Mouse (Mus musculus) CH12.LX (cell line): Measurements from ENCODE around the gene Snx9. TPM values are rescaled to one million over a fixed set of nuclear protein-coding genes. Genes with fewer than 3 reads are reported as not detected.

Source experiments
- DNase-seq: peaks from one replicate; pipeline ENCODE4 v3.0.0-alpha.2; 2013; ENCODE audit errors: extremely low read depth
- H3K27ac ChIP-seq: 2 replicates; pipeline ENCODE4 v1.5.1; 2012; ENCODE audit warnings: low read depth, mild to moderate bottlenecking, control low read depth, moderate library complexity; ENCODE audit not compliant: insufficient read depth
- H3K27me3 ChIP-seq: replicated peaks from 2 replicates; pipeline ENCODE3; 2012; ENCODE audit warnings: inconsistent platforms
- H3K36me3 ChIP-seq, 2 experiments: replicated peaks in 1 of 2; 2 replicates each; pipeline versions ENCODE3 to v1.6.1; 2012; ENCODE audit warnings: inconsistent platforms in 1 of 2, low read length in 1 of 2, mild to moderate bottlenecking in 1 of 2, mixed read lengths in 1 of 2, moderate library complexity in 1 of 2; ENCODE audit not compliant: control insufficient read depth in 1 of 2, insufficient read depth in 1 of 2
- H3K4me1 ChIP-seq, 2 experiments: 2 replicates each; pipeline ENCODE4 v1.6.1; 2012; ENCODE audit warnings: inconsistent platforms in 1 of 2, moderate library complexity in 1 of 2; ENCODE audit not compliant: insufficient read depth in 2 of 2, control insufficient read depth in 1 of 2
- H3K4me2 ChIP-seq: 2 replicates; pipeline ENCODE4 v1.6.1; 2012; ENCODE audit warnings: low read depth, mild to moderate bottlenecking, control low read depth; ENCODE audit not compliant: poor library complexity, insufficient read depth, severe bottlenecking
- H3K4me3 ChIP-seq, 3 experiments: fragments of 150-350 bp in 1 of 3; sonication (generic) in 1 of 3; replicated peaks in 1 of 3; 2 replicates each; pipeline versions ENCODE3 to v1.5.1; 2011 to 2012; ENCODE audit warnings: low read depth in 2 of 3, low read length in 2 of 3, mild to moderate bottlenecking in 2 of 3, moderate library complexity in 2 of 3, control low read depth in 1 of 3, improper control_type of control experiment in 1 of 3, inconsistent platforms in 1 of 3, mixed read lengths in 1 of 3; ENCODE audit not compliant: poor library complexity in 1 of 3
- H3K79me2 ChIP-seq: replicated peaks from 2 replicates; pipeline ENCODE4 v1.6.1; 2012; ENCODE audit warnings: mild to moderate bottlenecking, moderate library complexity; ENCODE audit not compliant: control insufficient read depth, poor library complexity, insufficient read depth, severe bottlenecking; ENCODE audit errors: extremely low read depth
- H3K9ac ChIP-seq: 2 replicates; pipeline ENCODE4 v1.6.1; 2012; ENCODE audit warnings: low read depth, mild to moderate bottlenecking, control low read depth, moderate library complexity; ENCODE audit not compliant: insufficient read depth
- H3K9me3 ChIP-seq: replicated peaks from 2 replicates; pipeline ENCODE3; 2012; ENCODE audit warnings: low read length, inconsistent platforms, mixed read lengths
- BHLHE40 ChIP-seq: IDR thresholded peaks from 2 replicates; pipeline ENCODE4 v1.6.1; 2011; ENCODE audit warnings: mild to moderate bottlenecking, low read depth, low read length, improper control_type of control experiment
- CHD2 ChIP-seq: IDR thresholded peaks from 2 replicates; pipeline ENCODE4 v1.6.1; 2011; ENCODE audit warnings: low read length, improper control_type of control experiment
- CTCF ChIP-seq, 2 experiments: IDR thresholded peaks in 1 of 2; conservative IDR thresholded peaks in 1 of 2; 2 replicates each; pipeline ENCODE4 v1.5.1; 2011 to 2012; ENCODE audit warnings: low read depth in 2 of 2, low read length in 2 of 2, improper control_type of control experiment in 1 of 2, inconsistent platforms in 1 of 2, mild to moderate bottlenecking in 1 of 2, moderate library complexity in 1 of 2
- ELF1 ChIP-seq: IDR thresholded peaks from 2 replicates; pipeline ENCODE4 v1.6.1; 2014; ENCODE audit warnings: low read depth, mild to moderate bottlenecking, inconsistent platforms, low read length, improper control_type of control experiment
- EP300 ChIP-seq: IDR thresholded peaks from 2 replicates; pipeline ENCODE4 v1.6.1; 2011; ENCODE audit warnings: low read length, improper control_type of control experiment
- ETS1 ChIP-seq: conservative IDR thresholded peaks from 2 replicates; pipeline ENCODE4 v1.6.1; 2012; ENCODE audit warnings: low read depth, mild to moderate bottlenecking, inconsistent platforms, low read length, improper control_type of control experiment, moderate library complexity
- HCFC1 ChIP-seq: IDR thresholded peaks from 2 replicates; pipeline ENCODE4 v1.6.1; 2012; ENCODE audit warnings: low read depth, mild to moderate bottlenecking, inconsistent platforms, low read length, improper control_type of control experiment
- IRF4 ChIP-seq: IDR thresholded peaks from 2 replicates; pipeline ENCODE4 v1.6.1; 2014; ENCODE audit warnings: low read depth, mild to moderate bottlenecking, inconsistent platforms, low read length, improper control_type of control experiment
- JUN ChIP-seq: IDR thresholded peaks from 2 replicates; pipeline ENCODE4 v1.6.1; 2011; ENCODE audit warnings: low read depth, mild to moderate bottlenecking, low read length, improper control_type of control experiment, moderate library complexity; ENCODE audit not compliant: insufficient read depth
- MEF2A ChIP-seq: IDR thresholded peaks from 2 replicates; pipeline ENCODE4 v1.6.1; 2014; ENCODE audit warnings: low read depth, mild to moderate bottlenecking, inconsistent platforms, low read length, improper control_type of control experiment, borderline replicate concordance
- MXI1 ChIP-seq: IDR thresholded peaks from 2 replicates; pipeline ENCODE4 v1.6.1; 2011; ENCODE audit warnings: mild to moderate bottlenecking, low read depth, low read length, improper control_type of control experiment
- NRF1 ChIP-seq: IDR thresholded peaks from 2 replicates; pipeline ENCODE4 v1.6.1; 2014; ENCODE audit warnings: low read depth, mild to moderate bottlenecking, inconsistent platforms, low read length, improper control_type of control experiment, moderate library complexity
- POLR2A ChIP-seq: IDR thresholded peaks from 2 replicates; pipeline ENCODE4 v1.6.1; 2011; ENCODE audit warnings: low read depth, mild to moderate bottlenecking, improper control_type of control experiment, low read length
- RAD21 ChIP-seq: IDR thresholded peaks from 2 replicates; pipeline ENCODE4 v1.6.1; 2011; ENCODE audit warnings: low read depth, mild to moderate bottlenecking, low read length, improper control_type of control experiment, moderate library complexity
- SIN3A ChIP-seq: IDR thresholded peaks from 2 replicates; pipeline ENCODE4 v1.6.1; 2012; ENCODE audit warnings: low read length, improper control_type of control experiment, inconsistent platforms
- SMC3 ChIP-seq: IDR thresholded peaks from 2 replicates; pipeline ENCODE4 v1.6.1; 2011; ENCODE audit warnings: low read depth, low read length, improper control_type of control experiment
- UBTF ChIP-seq: IDR thresholded peaks from 2 replicates; pipeline ENCODE4 v1.6.1; 2012; ENCODE audit warnings: low read depth, mild to moderate bottlenecking, inconsistent platforms, low read length, improper control_type of control experiment, moderate library complexity
- USF1 ChIP-seq: IDR thresholded peaks from 2 replicates; pipeline ENCODE4 v1.6.1; 2014; ENCODE audit warnings: low read depth, mild to moderate bottlenecking, inconsistent platforms, low read length, improper control_type of control experiment
- USF2 ChIP-seq: conservative IDR thresholded peaks from 2 replicates; pipeline ENCODE4 v1.6.1; 2011; ENCODE audit warnings: low read depth, low read length, improper control_type of control experiment
- dilution Hi-C: fragments of 300-500 bp; cut with MboI; formaldehyde crosslinking; loops from 2 replicates; pipeline ENCODE4 v1.14.3; 2020; ENCODE audit warnings: low sequenced_read_pairs; ENCODE audit not compliant: extremely low pct_unique_long_range_greater_than_20kb, extremely low pct_ligation_motif_present
- in situ Hi-C: fragments of 300-500 bp; cut with MboI; formaldehyde crosslinking; loops from 3 replicates; pipeline ENCODE4 v1.14.3; 2019; ENCODE audit warnings: low sequenced_read_pairs, low pct_ligation_motif_present, low pct_unique_long_range_greater_than_20kb, mixed read lengths
- polyA plus RNA-seq: library from polyadenylated mRNA; unstranded; fragments of >175 nt; gene quantifications from 2 replicates; pipeline ENCODE4 v1.2.1, GENCODE M21; 2012; ENCODE audit warnings: low read depth; ENCODE audit not compliant: insufficient read length
- total RNA-seq, 2 experiments: library from RNA; depleted of rRNA; stranded (reverse); fragments of 300-350 nt in 1 of 2; fragments of >200 nt in 1 of 2; gene quantifications; 2 replicates each; pipeline ENCODE4 v1.2.3; 2012 to 2014

Gene Snx9
- total RNA-seq (2012; rRNA removed) = 17.1 TPM in 2 replicates
- 16.3 and 17.0 TPM in 2 replicates for total RNA-seq (2014; rRNA removed)
- polyA plus RNA-seq = 26.3 and 29.7 TPM in 2 replicates

DNA sequence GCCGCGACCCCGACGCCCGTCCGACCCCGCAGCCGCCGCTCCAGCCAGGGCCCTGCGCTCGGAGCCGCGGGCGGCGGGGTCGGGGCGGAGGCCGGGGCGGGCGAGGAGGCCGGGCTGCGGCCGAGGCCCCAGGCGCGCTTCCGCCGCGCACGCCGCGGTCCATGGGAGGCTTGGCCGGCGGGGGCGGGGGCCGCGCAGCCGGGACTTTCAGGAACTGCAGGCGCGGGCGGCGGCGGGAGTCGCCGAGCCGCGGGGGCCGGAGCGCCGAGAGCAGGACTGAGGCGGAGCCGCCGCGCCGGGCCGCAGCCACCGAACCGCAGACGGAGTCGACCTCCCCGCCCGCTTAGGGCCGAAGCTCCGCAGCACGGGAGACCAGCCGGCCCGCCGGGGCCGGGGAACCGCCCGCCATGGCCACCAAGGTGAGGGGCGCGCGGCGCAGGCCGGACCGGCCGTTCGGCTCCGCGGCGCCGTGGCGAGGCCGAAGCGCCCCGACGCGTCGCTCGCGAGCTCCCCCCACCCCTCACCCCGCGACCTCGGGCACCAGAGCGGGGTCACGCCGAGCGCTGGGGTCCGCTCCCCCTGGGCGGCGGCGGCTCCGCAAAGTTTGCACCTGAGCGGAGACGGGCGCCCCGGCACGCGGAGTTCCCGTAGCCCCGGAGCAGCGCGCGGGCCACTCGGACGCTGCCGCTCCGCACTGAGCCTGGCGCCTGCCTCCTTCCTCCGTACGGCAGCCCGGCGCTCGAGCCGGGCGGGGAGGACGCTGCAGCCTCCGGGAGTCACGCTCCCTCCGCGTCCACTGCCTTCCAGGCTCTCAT is at the start of gene Snx9:
TSS of gene Snx9 (plus strand) at position 202 of the 815 bp plus-strand sequence.
- peak within 1 kb of the TSS; percentile 96 for H3K9ac ChIP-seq
- TF ChIP-seq IRF4 = peak; percentile 36; the same call in 1 of the 2 replicates
- TF ChIP-seq MXI1 = peak; percentile 25; the same call in 1 of the 2 replicates
- no peak for TF ChIP-seq CTCF (conservative IDR thresholded peaks at IDR 0.05 in 1 of 2, IDR thresholded peaks at IDR 0.05 in 1 of 2; ENCODE audit: low read depth in 2 of 2, low read length in 2 of 2)
- no peak for TF ChIP-seq USF2
- TF ChIP-seq RAD21 = no peak
- TF ChIP-seq MEF2A = no peak
- peak; percentile 38; the same call in 1 of the 2 replicates for TF ChIP-seq NRF1
- TF ChIP-seq ELF1 = peak; percentile 42; the same call in 1 of the 2 replicates
- TF ChIP-seq CHD2 = no peak
- no peak; the same call in 1 of the 2 replicates for TF ChIP-seq JUN
- peak; percentile 35 for TF ChIP-seq BHLHE40
- peak; percentile 98 for TF ChIP-seq UBTF
- TF ChIP-seq ETS1 = 0 out of 2 replicates have a peak, but pooled peaks have one; percentile 18
- TF ChIP-seq EP300 = no peak
- TF ChIP-seq SIN3A = 0 out of 2 replicates have a peak, but pooled peaks have one; percentile 18
- peak; percentile 28; the same call in 1 of the 2 replicates for TF ChIP-seq POLR2A
- no peak for TF ChIP-seq USF1
- dilution Hi-C loops (no loop called here), in situ Hi-C loops (no loop called here)
- H3K27ac ChIP-seq = peak within 1 kb of the TSS; percentile 71
- peak; percentile 45 for DNase-seq
- H3K4me1 ChIP-seq = peaks cover 14 to 36% of the 10 kb centered on the region in 2 experiments
- no peaks in the 10 kb centered on the region for H3K27me3 ChIP-seq
- H3K4me3 ChIP-seq = peak within 1 kb of the TSS; percentile 71 to 80 (median 78)
- H3K79me2 ChIP-seq = peaks cover 17% of the 10 kb centered on the region
- H3K9me3 ChIP-seq = peaks cover 2% of the 10 kb centered on the region
- H3K36me3 ChIP-seq = peaks cover 0 to 13% of the 10 kb centered on the region in 2 experiments
- H3K4me2 ChIP-seq = peak within 1 kb of the TSS; percentile 89

DNA sequence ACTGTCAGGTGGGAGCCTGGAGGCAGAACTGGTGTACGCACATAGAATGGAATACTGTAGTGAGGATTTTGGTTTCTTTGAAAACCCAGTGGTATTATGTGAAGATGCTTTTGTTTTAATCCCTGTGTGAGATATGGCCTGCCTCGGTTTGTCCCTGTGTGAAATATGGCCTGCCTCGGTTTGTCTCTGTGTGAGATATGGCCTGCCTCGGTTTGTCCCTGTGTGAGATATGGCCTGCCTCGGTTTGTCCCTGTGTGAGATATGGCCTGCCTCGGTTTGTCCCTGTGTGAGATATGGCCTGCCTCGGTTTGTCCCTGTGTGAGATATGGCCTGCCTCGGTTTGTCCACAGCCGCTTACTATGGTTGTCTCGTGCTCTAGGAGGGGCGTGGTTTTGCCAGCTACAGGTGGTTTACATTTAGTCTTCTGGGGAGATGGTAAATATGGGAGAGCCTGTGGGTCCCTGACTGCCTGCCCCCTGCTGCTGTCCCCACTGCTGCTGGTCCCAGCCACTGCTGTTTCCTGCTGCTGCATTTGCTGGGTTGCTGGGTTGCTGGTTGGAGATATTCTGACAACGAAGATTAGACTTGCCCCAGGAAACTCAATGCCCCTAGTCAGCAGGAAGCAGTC is 48.9 kb upstream of the Snx9 start:
- Histone ChIP-seq H3K27me3 (no peaks in the 10 kb centered on the region), H3K79me2 (no peaks in the 10 kb centered on the region), H3K4me1 (peaks cover 7 to 19% of the 10 kb centered on the region in 2 experiments; a peak in 3 of 4 replicates), H3K27ac (no peak overlapping the region), H3K9me3 (peaks cover 6% of the 10 kb centered on the region), H3K36me3 (no peaks in the 10 kb centered on the region), H3K4me3 (no peak overlapping the region), H3K4me2 (no peak overlapping the region), H3K9ac (no peak overlapping the region)
- dilution Hi-C loops (no loop called here), in situ Hi-C loops (loop anchor here (10.0 kb wide), 2 partner anchors 63 to 213 kb away; no protein-coding TSS in a partner anchor)
- TF ChIP-seq MEF2A = no peak
- no peak for TF ChIP-seq USF2
- no peak for TF ChIP-seq HCFC1
- TF ChIP-seq USF1 = no peak
- no peak for TF ChIP-seq SMC3
- no peak for DNase-seq
